Mouse (Mus musculus) CD8-positive naive resting alpha-beta T cell, adult 2 months (primary cell): ENCODE measurements around the gene Mast1.

Experiments used
- DNase-seq, 2 experiments: peaks; one replicate each; pipeline ENCODE4 v3.0.0; 2022; ENCODE audit warnings: low read depth in 2 of 2, low spot score in 2 of 2

Mast1 gene

DNA sequence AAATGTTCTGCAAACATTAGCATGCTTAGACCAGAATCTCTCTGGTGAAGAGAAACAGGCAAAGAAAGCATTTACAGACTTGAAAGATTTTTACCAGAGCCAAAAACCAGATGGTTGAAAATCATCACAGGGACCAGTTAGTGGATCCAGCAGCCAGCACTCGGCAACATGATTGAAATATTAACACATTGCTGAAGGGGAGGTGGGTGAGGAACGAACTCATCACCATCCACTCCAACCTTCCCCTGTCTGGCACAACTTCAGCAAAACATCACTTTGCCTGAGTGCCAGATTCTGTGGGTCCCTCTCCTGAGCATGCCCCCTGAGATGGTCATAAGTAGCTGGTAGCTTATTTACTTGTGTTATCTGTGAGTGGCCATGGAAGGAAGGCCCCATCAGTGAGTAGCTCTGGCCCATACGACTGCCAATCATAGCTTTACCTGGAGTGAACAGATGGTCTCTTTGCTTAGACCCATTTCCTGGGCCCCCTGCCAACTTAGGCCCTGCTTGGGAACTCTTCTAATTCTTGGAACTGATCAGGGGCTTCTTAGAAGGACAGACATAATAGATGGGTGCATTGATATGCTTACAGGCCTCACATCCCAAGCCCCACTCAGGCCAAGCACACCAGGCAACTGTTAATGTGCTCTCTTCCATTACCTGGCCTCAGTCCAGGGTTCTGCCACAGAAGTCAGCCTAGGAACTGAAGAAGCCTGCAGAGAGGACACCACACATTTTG lies 59.7 kb downstream of the Mast1 start:
- no peak for DNase-seq

DNA sequence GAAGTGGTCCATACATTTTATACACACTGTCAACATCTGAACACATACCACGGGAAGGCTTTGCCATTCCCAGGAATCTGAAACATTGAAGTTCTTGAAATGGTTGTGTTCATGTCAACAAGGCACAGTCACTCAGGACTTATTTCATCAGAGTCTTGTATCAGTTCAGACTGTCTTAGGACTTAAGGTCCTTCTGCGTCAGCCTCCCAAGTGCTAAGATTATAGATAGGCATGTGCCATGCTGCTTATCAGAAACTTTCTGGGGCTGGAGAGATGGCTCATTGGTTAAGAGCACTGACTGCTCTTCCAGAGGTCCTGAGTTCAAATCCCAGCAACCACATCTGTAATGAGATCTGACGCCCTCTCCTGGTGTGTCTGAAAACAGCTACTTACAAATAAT lies 62.8 kb downstream of the Mast1 start:
- no peak for DNase-seq

DNA sequence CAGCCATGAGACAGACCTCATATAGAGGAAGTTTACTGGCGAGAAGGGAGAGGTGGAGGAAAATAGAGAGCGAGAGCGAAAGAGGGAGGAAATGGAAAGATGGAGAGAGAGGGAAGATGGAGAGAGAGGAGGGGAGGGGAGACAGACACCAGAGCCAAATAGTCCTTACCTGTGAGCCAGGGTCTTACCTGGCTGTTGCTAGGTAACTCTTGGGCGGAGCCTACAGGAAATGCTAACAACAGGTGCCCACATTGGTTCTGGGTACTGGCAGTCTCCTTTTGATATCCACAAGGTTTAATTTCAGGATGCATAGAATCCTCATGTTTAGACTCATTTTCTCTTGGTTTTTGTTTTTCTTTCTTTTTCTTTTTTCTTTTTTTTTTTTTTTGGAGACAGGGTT lies 64.1 kb downstream of the Mast1 start:
- no peak for DNase-seq

DNA sequence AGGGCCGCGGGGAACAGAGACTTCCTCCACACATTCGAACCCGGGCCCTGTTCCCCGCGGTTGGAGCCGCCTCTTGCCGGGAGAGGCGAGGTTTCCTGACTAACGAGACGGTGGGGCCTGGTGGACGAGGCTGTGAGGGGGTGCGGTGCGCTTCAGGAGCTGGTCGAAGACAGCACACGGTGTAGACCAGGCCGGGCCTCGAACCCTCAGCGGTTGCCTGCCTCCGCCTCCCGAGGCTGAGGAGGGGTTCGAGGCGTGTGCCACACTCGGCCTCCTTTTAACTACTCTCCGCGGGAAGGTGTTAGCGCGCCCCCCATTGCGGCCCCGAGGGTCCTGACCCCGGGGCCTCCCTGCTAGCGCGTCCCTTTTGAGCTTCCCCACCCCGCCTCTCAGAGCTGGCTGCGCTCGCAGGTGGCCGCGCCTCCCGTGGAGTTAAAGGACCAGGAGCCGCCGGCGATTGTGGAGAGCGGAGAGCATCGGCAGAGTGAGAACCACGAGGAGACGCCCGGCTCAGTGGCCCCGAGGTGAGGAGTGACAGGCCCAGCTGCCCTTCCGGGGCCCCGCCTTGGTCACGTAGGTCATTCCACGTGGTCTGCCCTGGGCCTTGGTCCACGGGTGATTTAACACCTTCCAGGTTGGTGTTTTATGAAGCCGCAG lies 64.7 kb downstream of the Mast1 start:
- DNase-seq = peak in 1 of 2 experiments; percentile 6

DNA sequence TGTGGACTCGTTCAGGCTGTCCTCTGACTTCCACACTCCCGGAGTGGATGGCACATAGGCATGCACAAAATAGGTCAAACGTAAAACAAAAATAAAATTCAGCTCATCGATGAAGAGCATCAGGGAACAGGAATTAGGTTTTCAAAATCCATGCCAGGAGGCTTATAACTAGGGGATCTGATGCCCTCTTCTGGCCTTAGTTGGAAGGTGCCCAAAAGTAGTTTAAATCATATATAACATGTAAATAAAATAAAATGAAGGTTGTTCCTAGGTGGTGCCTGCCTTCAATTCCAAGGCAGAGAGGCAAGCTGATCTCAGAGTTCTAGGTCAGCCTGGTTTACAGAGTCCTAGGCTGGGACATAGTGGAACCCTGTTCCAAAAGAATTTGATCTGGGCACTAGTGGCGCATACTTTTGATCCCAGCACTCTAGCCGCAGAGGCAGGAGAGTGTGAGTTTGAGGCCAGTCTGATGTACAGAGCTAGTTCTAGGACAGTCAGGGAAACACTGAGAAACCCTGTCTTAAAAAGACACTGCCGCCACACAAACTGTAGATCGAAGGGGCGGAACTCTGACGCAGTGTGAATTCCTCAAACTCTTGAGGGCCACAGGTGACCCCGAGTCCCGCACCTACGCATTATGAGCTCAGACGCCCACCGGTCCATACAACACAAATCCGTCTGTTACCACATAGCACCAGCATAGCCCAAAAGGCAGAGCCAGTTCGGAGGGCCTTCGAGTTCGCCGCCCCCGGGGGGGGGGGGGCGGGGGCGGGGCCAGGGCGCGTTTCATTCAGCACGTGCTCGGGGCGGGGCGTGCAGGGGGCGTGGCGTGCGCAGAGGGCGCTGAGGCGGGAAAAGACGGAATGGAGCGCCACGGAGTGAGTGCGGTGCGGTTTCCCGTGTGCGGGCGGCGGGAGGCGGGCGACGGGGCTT lies 65.5 kb downstream of the Mast1 start, which contains the start of gene Syce2:
Gene Syce2, plus strand, starts transcription at position 736 of the 933 bp plus-strand sequence.
- peak; percentile 66 to 80 for DNase-seq
